Mouse (Mus musculus): ENCODE data around the gene Cdk10. TPM values are rescaled to one million over a fixed set of nuclear protein-coding genes. Genes with fewer than 3 reads are reported as not detected.
"Not testable (repeated sequence)": the region's sequence is repeated elsewhere in the genome, so short reads cannot be mapped to it uniquely, and the experiment has no call there.

Gene Cdk10
- 10 to 100 TPM; 33.6 to 38.4 TPM for total RNA-seq (2021)

- DNase-seq: peak; percentile 94
Measured at GRCm38 (mm10) chr8:123224278-123225266, at the start of gene Cdk10. Gene Cdk10, plus strand, starts transcription at chr8:123224842.

- DNase-seq: peak; percentile 50
Measured at GRCm38 (mm10) chr8:123181391-123181790, 43.3 kb upstream of the Cdk10 start.

GRCm38 (mm10) chr8:123185566-123186409, 38.9 kb upstream of the Cdk10 start, which contains the start of gene Dpep1:
Gene Dpep1, plus strand, starts transcription at chr8:123186242.
- peak; percentile 57 for DNase-seq

GRCm38 (mm10) chr8:123188006-123188405, 36.6 kb upstream of the Cdk10 start:
- no peak for DNase-seq

- no peak for DNase-seq
Measured at GRCm38 (mm10) chr8:123188841-123189240, 35.8 kb upstream of the Cdk10 start.

GRCm38 (mm10) chr8:123190678-123191077, 34.0 kb upstream of the Cdk10 start:
- DNase-seq: peak; percentile 87

- DNase-seq: no peak
Measured at GRCm38 (mm10) chr8:123191908-123192307, 32.7 kb upstream of the Cdk10 start.

GRCm38 (mm10) chr8:123193771-123194170, 30.9 kb upstream of the Cdk10 start:
- no peak for DNase-seq

GRCm38 (mm10) chr8:123197016-123197415, 27.6 kb upstream of the Cdk10 start:
- not testable (repeated sequence) for DNase-seq

- DNase-seq: no peak
Measured at GRCm38 (mm10) chr8:123199864-123200263, 24.8 kb upstream of the Cdk10 start.

GRCm38 (mm10) chr8:123202288-123202687, 22.4 kb upstream of the Cdk10 start:
- peak; percentile 88 for DNase-seq

GRCm38 (mm10) chr8:123203571-123203970, 21.1 kb upstream of the Cdk10 start:
- no peak for DNase-seq

- no peak for DNase-seq
Measured at GRCm38 (mm10) chr8:123211876-123212275, 12.8 kb upstream of the Cdk10 start.

- peak; percentile 91 for DNase-seq
Measured at GRCm38 (mm10) chr8:123212321-123213117, 12.1 kb upstream of the Cdk10 start, which contains the start of the genes Chmp1a and Spata33. Gene Chmp1a, minus strand, starts transcription at chr8:123212763. Gene Spata33, plus strand, starts transcription at chr8:123212832.

GRCm38 (mm10) chr8:123213118-123213772, 11.4 kb upstream of the Cdk10 start:
- no peak for DNase-seq

GRCm38 (mm10) chr8:123215430-123215829, 9.2 kb upstream of the Cdk10 start:
- DNase-seq: peak; percentile 48

- DNase-seq: no peak
Measured at GRCm38 (mm10) chr8:123220917-123221316, 3.7 kb upstream of the Cdk10 start.

GRCm38 (mm10) chr8:123228416-123228815, 3.8 kb downstream of the Cdk10 start:
- DNase-seq: no peak

GRCm38 (mm10) chr8:123230326-123230725, 5.7 kb downstream of the Cdk10 start:
- DNase-seq: not testable (repeated sequence)

GRCm38 (mm10) chr8:123231742-123232141, 7.1 kb downstream of the Cdk10 start:
- DNase-seq: peak; percentile 47

GRCm38 (mm10) chr8:123232553-123232952, 7.9 kb downstream of the Cdk10 start:
- no peak for DNase-seq

Data from heart, postnatal 4 days (tissue).